Mouse (Mus musculus) spleen, postnatal 10 days (tissue): ENCODE measurements around the gene P4ha1.
"Not testable (repeated sequence)": the region's sequence is repeated elsewhere in the genome, so short reads cannot be mapped to it uniquely, and the experiment has no call there.

Source experiments
- DNase-seq, 2 experiments: peaks; one replicate each; pipeline ENCODE4 v3.0.0; 2021 to 2022; ENCODE audit warnings: low spot score in 2 of 2

Gene P4ha1

DNA sequence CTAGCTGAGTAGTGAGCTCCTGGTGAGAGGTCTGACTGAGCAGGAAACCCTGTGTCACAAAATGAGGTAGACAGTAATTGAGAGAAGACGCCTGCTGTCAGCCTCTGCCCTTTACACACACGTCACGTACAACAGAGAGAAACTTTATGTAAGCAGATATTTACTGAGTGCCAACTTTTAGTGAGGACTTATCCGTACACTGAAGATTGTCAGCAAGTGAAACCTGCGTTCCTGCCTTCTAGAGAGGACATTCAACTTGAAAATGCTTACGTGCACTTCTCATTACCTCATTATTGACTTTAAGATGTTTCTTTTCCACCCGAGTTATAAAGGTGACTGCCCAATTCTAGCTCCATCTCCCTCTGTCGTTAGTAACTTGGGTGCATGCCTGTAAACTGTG, 45.6 kb downstream of the P4ha1 start:
- no peak for DNase-seq

DNA sequence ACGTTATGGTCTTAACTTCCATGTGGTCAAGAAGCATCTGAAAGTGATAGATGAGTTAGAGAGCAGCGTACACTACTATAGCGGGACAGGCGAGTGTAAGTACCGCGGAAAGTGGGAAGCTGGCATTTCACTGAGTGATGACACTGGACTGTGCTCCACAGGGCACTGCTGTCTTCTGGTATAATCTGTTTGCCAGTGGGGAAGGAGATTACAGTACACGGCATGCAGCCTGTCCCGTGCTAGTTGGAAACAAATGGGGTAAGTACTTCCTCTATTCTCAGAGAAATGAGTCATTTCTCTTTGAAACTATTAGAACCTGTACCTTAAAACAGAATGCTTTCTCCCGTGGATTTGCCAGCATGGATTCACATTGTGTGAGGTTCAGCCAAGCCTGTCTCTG, 46.3 kb downstream of the P4ha1 start:
- no peak for DNase-seq

DNA sequence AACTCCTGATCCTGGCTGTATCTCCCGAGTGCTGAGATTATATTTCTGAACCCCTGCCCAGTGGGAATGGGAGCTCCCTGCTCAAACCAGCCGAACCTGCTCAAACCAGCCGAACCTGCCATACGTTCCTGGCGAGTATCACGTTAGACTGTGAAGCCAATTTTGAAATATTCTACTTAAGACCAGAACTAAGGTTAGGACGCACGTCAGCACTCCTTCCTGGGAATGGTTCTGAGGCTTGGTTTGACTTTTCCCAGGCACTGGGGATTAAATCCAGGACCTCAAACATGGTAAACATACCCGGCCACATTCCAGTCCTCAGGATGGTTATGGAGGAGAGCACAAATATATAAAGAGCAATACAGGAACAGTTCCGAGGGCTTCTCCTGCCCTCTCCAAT, 54.8 kb downstream of the P4ha1 start:
- DNase-seq: no peak

DNA sequence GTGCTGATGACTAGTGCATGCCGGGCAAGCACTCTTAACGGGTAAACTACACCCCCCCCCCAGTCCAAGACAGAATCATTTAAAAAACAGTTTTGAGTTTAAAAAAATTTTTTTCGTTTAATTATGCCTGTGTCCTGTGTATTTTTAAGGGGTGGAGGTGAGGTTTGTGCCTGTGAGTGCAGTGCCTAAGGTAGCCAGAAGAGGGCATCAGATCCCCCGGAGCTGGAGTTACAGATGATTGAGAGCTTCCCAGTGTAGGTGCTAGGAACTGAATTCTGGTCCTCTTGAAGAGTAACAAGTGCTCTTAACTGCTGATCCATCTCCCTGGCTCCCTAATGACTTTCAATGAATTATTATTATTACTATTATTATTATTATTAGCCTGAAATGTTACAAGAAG, 55.6 kb downstream of the P4ha1 start:
- DNase-seq: no peak

DNA sequence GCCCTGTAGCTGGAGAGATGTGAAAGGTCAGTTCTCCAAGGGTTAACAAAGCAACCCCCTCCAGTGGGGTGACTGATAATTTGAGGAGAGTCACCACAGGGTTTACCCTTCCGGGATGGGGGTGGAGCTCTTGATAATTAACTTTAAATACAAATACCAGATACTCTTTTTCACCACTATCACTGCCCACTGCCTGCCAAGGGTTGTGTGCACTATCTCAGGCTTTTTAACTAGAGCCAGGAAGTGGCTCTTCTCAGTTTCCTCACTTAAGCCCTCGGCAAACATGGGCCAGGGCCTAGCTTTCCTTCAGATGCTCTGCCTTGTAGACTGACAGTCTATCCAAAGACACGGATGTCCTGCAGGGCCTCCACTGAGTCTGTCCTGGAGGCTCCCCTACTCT, 56.8 kb downstream of the P4ha1 start:
- DNase-seq: no peak

DNA sequence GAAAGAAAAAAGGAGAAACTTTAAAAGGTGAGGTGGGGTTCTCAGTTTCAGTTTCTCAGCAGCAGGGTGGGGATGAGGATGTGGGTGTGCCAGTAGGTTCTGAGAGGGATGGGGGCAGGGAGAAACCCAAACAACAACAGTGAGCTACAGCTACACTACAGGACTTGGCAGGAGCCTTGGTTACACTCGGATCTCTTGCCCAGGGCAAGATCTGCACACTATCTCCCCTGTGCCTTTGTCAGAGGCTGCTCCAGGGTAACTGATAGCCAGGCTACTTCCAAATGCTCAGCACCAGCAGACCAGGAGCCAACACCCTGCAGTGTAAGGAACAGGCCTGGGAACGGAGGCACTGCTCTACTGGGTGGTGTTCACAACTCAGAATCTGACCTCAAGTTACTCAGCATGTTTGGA, 57.3 kb downstream of the P4ha1 start:
- DNase-seq: no peak

DNA sequence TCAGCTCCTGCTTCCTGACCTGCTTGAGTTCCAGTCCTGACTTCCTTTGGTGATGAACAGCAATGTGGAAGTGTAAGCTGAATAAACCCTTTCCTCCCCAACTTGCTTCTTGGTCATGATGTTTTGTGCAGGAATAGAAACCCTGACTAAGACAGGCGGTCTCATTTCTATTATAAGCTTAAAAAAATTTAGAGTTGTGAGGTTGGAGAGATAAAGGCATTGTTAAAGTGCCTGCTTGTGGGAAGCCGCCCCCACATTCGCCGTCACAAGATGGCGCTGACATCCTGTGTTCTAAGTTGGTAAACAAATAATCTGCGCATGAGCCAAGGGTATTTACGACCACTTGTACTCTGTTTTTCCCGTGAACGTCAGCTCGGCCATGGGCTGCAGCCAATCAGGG, 58.5 kb downstream of the P4ha1 start:
- DNase-seq: not testable (repeated sequence)

DNA sequence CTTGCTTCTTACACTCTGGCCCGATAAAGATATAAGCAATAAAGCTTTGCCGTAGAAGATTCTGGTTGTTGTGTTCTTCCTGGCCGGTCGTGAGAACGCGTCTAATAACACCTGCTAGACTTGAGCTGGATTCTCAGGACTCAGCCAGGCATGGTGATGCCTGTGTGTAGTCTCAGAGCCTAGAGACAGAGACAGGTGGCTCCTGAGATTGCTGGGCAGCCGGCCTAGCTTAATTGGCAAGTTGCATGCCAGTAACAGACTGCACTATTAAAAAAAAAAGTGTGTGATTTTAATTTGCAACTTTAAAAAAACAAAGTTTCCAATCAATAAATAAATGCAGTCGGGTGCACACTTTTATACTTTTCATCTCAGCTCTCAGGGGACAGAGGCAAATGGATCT, 63.9 kb downstream of the P4ha1 start:
- no peak for DNase-seq

DNA sequence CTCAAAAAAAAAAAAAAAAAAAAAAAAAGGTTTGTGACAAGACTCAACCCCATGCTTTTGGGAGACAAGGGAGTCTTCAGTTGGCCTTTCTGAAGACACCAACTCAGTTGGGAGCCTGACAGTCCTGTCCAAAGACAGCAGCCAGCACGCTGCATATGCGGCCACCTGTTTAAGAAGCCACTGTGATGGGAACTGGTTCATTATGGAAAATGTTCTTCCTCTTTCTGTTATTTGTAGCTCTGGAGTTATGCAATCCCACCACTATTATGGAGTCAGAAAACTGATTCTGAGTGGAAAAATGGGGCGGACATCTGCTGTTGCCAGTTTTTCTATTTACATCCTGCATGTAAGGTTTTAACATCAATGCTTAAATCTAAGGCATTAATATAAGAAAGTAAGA, 66.6 kb downstream of the P4ha1 start:
- DNase-seq: no peak

DNA sequence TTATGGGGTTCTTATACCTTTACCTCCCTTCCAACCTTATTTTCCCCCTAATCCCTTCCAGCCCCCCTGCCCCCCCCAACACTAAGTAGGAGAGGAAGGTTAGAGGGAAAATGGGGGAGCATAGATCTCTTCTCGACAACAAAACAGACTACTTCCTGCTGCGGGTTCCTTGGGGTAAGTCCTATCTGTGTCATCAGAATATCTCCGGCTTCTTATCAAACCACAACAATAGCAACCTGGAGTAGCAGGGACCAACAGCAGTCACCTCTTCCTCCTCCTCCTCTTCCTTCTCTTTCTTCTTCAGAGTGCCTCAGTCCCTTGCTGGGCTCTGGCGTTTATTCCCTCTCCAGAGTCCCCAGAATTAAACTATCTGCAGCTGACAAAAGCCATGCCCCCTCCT, 68.8 kb downstream of the P4ha1 start:
- DNase-seq: no peak

DNA sequence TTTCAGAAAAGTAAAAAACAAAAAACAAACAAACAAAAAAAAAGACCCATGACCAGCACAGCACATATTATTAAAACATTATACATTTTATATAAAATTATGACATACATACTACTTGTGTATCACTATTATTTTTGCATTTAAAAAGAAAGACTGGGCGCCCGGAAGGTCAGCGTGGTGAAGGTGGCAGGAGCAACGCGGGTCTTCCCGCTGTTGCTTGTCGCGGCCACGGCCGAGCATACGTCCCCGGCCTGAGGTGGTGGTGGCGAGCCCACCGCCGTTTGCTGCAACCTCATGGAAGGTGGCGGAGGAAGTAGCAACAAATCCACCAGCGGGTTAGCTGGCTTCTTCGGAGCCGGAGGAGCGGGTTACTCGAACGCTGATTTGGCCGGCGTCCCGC, 72.4 kb downstream of the P4ha1 start, which contains the start of gene Gm10273:
Gene Gm10273, plus strand, starts transcription at position 172 of the 400 bp plus-strand sequence.
- not testable (repeated sequence) for DNase-seq

DNA sequence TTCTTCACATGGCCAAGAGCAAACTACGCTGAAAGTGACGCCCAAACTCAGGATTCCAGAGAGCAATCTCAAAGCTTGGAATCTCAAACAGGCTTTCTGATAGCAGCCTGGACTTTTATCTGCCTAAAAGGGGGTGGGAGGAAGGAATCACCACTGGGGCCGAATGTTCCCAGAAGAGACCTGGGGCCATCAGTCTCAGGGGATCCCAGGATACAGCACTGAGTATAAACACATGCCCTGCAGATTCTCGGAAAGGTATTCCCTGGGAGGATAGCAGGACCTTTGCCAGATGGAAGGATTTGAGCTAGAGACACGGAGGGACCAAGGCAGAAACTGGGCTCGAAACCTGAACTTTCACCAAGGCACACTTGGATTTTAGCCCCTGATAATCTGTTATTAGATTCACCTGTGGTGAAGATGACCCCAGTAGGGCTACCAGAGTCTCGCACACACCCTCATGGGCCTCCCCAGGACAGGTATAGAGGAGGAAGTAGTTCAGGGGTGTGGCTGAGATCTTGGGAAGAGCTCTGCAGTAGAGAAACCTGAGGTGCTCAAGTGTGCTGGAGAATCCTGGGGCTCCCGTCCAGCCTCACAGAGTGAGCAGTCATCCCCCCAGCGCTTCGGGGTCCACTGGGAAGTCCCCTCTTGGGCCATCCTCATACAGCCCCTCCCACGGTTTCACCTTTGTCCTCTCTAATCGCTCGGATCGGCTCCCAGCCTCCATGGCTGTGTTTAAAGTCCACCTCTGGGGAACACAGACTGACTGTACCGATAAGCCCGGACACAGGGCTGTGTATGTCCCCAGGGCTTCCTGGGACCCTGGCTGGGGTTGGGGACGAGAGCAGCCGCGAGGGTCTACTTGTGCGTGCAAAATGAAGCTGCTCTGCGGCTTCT, 80.0 kb downstream of the P4ha1 start, which contains the start of gene Pla2g12b:
Gene Pla2g12b, plus strand, starts transcription at position 762 of the 894 bp plus-strand sequence.
- DNase-seq: no peak

DNA sequence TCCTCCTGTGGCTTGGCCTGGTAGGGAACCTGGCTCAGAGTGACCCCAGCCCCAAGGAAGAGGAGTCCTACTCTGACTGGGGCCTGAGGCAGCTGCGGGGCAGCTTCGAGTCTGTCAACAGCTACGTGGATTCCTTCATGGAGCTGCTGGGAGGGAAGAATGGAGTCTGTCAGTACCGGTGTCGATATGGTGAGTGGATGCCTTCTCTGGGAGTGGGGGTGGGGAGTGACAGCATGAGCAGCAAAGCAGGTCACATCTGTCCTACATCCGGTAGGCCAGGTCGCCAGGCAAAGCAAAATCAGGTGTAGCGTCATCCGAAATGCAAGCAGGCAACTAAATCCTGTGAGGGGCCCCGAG, 80.7 kb downstream of the P4ha1 start:
- DNase-seq: no peak

DNA sequence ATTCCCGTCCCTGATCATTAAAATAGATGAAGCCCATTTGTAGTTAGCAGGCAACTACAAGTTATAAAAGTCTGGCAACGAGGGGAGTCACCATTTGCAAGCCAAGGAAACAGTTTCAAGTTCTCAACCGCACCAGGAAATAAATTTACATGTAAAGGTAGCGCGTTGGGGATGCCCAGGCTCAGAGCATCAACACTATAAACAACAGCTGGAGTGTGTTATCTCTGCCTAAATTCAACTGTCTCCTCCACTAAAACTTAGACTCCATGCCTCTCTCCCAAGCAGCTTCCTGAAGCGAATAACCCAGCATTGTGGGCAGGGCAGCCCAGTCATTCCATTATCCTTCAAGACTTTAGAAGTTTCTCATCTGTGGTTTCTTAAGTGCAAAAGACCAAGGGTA, 85.4 kb downstream of the P4ha1 start:
- no peak for DNase-seq

DNA sequence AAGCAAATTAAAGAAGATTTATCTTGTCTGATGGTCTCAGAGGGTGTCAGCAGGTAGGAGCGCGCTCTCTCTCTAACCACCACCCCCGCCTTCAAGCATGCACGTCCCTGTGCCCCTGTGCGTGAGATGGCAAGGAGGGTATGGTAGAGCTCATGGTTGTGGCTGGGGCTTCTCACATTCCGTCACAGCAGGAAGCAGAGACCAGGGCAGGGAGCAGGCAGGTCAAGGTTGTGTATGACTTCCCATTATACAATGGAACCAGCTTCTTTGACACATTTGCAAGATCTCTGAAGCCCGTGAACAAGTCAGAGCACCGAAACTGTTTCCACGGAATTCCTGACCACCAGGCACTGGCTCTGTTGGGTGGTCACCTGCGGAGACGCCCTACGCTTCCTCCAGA, 87.2 kb downstream of the P4ha1 start:
- DNase-seq: no peak

DNA sequence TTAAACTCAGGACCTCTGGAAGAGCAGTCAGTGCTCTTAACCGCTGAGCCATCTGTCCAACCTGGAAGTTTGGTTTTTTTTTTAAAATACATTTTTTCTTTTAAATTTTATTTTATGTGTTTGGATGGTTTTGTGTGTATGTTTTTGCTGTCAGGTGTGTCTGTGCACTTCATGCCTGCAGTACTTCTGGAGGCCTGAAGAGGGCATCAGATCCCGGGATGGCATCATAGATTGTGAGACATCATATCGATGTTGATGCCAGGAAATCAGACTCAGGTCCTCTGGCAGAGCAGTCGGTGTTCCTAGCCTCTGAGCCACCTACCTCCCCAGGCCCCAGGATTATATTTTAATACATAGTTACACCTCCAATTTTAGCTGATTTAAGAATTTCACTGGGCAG, 90.6 kb downstream of the P4ha1 start:
- no peak for DNase-seq

DNA sequence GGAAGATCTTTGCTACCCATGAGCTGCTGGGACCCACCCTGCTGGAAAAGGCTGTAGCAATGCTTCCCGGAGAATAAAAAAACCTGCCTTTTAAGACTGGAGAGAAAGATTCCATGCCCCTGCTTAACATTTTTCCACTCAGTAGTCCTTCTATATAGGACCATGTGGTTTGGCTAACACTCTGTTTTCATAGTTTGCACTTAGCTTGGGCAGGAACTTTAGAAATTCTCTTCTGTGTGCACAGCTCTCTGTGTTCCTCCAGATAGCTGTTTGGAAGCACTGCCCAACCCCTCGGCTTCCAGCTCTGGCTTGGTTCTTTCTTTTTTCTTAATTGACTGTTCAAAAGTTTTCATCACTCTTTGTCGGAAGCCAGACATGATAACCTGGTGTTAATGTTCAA, 93.5 kb downstream of the P4ha1 start:
- no peak for DNase-seq

DNA sequence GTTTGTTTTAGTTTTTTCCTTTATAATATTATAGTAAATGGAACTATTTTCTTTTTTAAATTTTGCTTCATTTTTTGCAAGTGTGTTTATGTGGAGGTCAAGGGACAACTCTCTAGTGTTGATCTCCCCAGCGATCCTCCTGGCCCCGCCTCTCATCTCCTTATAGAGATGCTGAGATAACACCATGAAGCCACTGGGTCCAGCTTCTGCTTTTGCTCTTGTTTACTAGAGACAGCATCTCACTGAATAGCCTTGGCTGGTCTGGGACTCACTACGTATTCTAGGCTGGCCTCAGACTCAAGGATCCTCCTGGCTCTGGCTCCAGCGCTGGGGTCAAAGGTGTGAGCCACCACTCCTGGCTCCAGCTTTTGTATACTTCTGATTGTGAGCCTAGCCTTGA, 96.4 kb downstream of the P4ha1 start:
- no peak for DNase-seq
